In genomic region chr6:122296918-122297278, GRCm38 (mm10) we compare ENCODE assay signal across 8 mouse cellular contexts. TPM values are rescaled to one million over a fixed set of nuclear protein-coding genes. Genes with fewer than 3 reads are reported as not detected.
DNase-seq lines count a peak whose midpoint lies in the region; ATAC-seq and TF ChIP-seq lines count a peak whose summit lies in the region.

No protein-coding gene starts in this region.

- H3K9ac ChIP-seq in limb, embryonic 15.5 days, result 0 out of 2 replicates have a peak overlapping the region, but pooled peaks have one; percentile 26
- H3K9ac ChIP-seq in stomach, postnatal 0 days (ENCODE audit: low read length), result peak overlapping the region; percentile 56

- peak overlapping the region; percentile 48 for H3K27ac ChIP-seq in limb, embryonic 15.5 days
- H3K27ac ChIP-seq in stomach, postnatal 0 days (replicated peaks), result no peak overlapping the region

- H3K9me3 ChIP-seq in limb, embryonic 15.5 days, result no peaks in the 10 kb centered on the region
- H3K9me3 ChIP-seq in stomach, postnatal 0 days (ENCODE audit: control insufficient read depth, low read length), result no peaks in the 10 kb centered on the region

- DNase-seq in frontal cortex, postnatal 14 days (ENCODE audit: low spot score in 2 of 2), result no peak
- peak; percentile 40 for DNase-seq in retina, embryonic 14.5 days (ENCODE audit: low spot score)
- no peak for DNase-seq in retina, postnatal 1 day
- DNase-seq in stomach, postnatal 0 days (ENCODE audit: low spot score), result no peak
- no peak for DNase-seq in adipocyte (ENCODE audit: low spot score)
- DNase-seq in urinary bladder, adult 18-20 months (ENCODE audit: low spot score in 2 of 2), result no peak

- WGBS in limb, embryonic 15.5 days, result 27% methylated on average over 3 of the region's 3 CpGs
- 32% methylated on average over 3 of the region's 3 CpGs for WGBS in stomach, postnatal 0 days

- no peaks in the 10 kb centered on the region for H3K27me3 ChIP-seq in limb, embryonic 15.5 days
- no peaks in the 10 kb centered on the region for H3K27me3 ChIP-seq in stomach, postnatal 0 days (ENCODE audit: control insufficient read depth, insufficient read depth, low read length)

- TF ChIP-seq CTCF in stomach, postnatal 0 days (IDR thresholded peaks at IDR 0.05; ENCODE audit: low read depth), result no peak

- H3K36me3 ChIP-seq in limb, embryonic 15.5 days, result no peaks in the 10 kb centered on the region
- no peaks in the 10 kb centered on the region for H3K36me3 ChIP-seq in stomach, postnatal 0 days (ENCODE audit: control insufficient read depth, insufficient read depth, low read length)

- peak; percentile 11 for ATAC-seq in frontal cortex, adult (ENCODE audit: low TSS enrichment)
- no peak for ATAC-seq in limb, embryonic 15.5 days (ENCODE audit: insufficient number of reproducible peaks, low FRiP score, low TSS enrichment, low read depth)
- no peak for ATAC-seq in stomach, postnatal 0 days (ENCODE audit: low FRiP score, low TSS enrichment)

- peak overlapping the region; percentile 68 for H3K4me2 ChIP-seq in limb, embryonic 15.5 days
- H3K4me2 ChIP-seq in stomach, postnatal 0 days (replicated peaks; ENCODE audit: low read depth), result peak overlapping the region; percentile 61

- peak overlapping the region; percentile 49 for H3K4me3 ChIP-seq in limb, embryonic 15.5 days
- peak overlapping the region; percentile 50 for H3K4me3 ChIP-seq in stomach, postnatal 0 days (ENCODE audit: low read depth, low read length)

- H3K4me1 ChIP-seq in limb, embryonic 15.5 days, result 0 out of 2 replicates have a peak, but pooled peaks cover 10% of the 10 kb centered on the region
- H3K4me1 ChIP-seq in stomach, postnatal 0 days (replicated peaks; ENCODE audit: control insufficient read depth, insufficient read depth), result no peaks in the 10 kb centered on the region

- no peak for TF ChIP-seq EP300 in stomach, postnatal 0 days (optimal IDR thresholded peaks at IDR 0.05)

RNA-seq across cellular contexts. Expression of gene M6pr, which starts 11.6 kb away (rescaled TPM):
- polyA plus RNA-seq in limb, embryonic 15.5 days (2015; fragmentation: Nextera tagmentation; extraction: Ambion mirVana), result 92.4 and 93.2 TPM in 2 replicates
- polyA plus RNA-seq in stomach, postnatal 0 days (2015; fragmentation: Nextera tagmentation; extraction: Ambion mirVana), result 103 and 111 TPM in 2 replicates

RNA-seq across cellular contexts. Expression of gene Klrg1, which starts 14.2 kb away (rescaled TPM):
- polyA plus RNA-seq in limb, embryonic 15.5 days (2015; fragmentation: Nextera tagmentation; extraction: Ambion mirVana), result 0.14 and 0.16 TPM in 2 replicates
- 0.08 and 0.15 TPM in 2 replicates for polyA plus RNA-seq in stomach, postnatal 0 days (2015; fragmentation: Nextera tagmentation; extraction: Ambion mirVana)

RNA-seq across cellular contexts. Expression of gene Phc1, which starts 43.5 kb away (rescaled TPM):
- 15.7 and 16.8 TPM in 2 replicates for polyA plus RNA-seq in limb, embryonic 15.5 days (2015; fragmentation: Nextera tagmentation; extraction: Ambion mirVana)
- 5.3 and 6.1 TPM in 2 replicates for polyA plus RNA-seq in stomach, postnatal 0 days (2015; fragmentation: Nextera tagmentation; extraction: Ambion mirVana)
